Mouse (Mus musculus): ENCODE results near the gene Adipor2. TPM values are rescaled to one million over a fixed set of nuclear protein-coding genes. Genes with fewer than 3 reads are reported as not detected.

Gene Adipor2
- polyA plus RNA-seq, 1 experiment from 2014 or later, result 45.0 TPM

DNA sequence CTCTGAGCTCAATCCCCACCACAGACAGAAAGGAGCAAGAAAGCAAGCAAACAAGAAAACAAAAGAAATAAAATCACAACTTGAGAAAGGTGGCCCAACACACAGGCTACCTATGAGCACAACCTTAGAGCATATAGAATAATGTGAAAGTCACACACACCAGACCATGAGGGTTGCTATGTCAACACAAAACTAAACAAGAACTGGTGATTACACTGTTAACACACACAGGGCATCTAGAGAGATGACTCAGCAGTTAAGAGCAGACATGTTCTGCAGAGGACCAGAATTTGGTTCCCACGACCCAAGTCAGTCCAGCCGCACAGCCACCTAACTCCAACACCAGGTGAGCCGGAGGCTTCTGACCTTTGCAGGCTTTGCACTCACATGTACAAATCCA lies 14.5 kb downstream of the Adipor2 start:
- Histone ChIP-seq H3K4me2 (no peak overlapping the region), H3K4me3 (replicated peaks) (no peak overlapping the region), H3K4me1 (no peaks in the 10 kb centered on the region; the same call in 1 of the 2 replicates), H3K27me3 (no peaks in the 10 kb centered on the region), H3K27ac (no peak overlapping the region), H3K9me3 (replicated peaks) (no peaks in the 10 kb centered on the region), H3K9ac (no peak overlapping the region), H3K36me3 (no peaks in the 10 kb centered on the region)
- WGBS, result 89% methylated on average over 3 of the region's 3 CpGs
- ATAC-seq (replicated peaks; ENCODE audit: low FRiP score), result no peak

DNA sequence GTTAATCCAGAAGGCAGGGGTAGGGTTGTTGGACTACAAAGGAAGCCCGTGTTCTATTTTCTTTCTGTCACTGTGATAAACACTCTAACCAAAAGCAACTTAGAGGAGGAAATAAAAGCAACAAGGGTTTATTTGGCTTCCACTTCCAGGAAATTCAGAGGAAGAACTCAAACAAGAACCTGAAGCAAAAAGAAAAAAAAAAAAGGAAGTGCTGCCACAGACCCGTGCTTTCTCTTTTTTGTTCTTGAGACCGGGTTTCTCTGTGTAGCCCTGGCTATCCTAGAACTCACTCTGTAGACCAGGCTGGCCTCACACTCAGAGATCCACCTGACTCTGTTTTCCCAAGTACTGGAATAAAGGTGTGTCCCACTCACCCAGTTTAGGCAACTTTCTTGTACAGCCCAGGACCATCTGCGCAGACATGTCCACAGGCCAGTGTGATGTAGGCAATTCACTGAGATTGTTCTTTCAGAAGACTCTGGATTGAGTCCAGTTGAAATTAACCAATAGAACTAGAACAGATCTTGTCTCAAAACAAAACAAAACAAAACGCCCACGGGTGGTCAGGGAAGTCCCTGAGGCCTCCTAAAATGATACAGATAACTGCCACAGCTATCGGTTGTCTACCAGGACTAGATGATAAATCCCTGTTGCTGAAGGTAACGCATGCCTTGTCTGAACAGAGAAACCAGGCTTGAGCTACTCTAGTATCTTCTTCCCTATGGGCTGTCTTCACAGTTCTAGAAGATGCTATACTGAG lies 15.8 kb downstream of the Adipor2 start:
- no peaks in the 10 kb centered on the region for H3K9me3 ChIP-seq (replicated peaks)
- H3K36me3 ChIP-seq, result no peaks in the 10 kb centered on the region
- no peaks in the 10 kb centered on the region for H3K27me3 ChIP-seq
- H3K4me2 ChIP-seq, result no peak overlapping the region
- H3K27ac ChIP-seq, result no peak overlapping the region
- H3K4me1 ChIP-seq, result no peaks in the 10 kb centered on the region
- no peak overlapping the region for H3K9ac ChIP-seq
- ATAC-seq (replicated peaks; ENCODE audit: low FRiP score), result no peak
- 75% methylated on average over 8 of the region's 8 CpGs for WGBS
- H3K4me3 ChIP-seq (replicated peaks), result no peak overlapping the region

DNA sequence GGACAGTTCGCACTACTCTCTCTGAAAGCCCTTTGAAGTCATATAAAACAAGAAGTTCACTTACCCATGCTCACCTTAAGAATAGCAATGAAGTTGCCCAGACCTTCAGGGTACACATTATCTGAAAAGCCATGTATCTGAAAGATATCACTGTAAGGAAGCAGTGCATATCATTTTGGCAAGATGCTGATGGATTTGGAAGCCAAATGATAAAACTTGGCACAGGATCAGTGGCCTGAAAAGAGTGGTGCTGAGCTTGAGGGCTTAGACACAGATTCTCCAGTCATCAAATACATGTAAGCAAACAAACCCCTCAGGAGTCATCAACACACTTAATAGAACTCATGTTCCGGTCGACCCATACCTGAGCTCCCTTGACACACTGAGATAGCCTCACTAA lies 16.9 kb downstream of the Adipor2 start:
- Histone ChIP-seq H3K27ac (no peak overlapping the region), H3K36me3 (no peaks in the 10 kb centered on the region), H3K9me3 (replicated peaks) (no peaks in the 10 kb centered on the region), H3K4me2 (no peak overlapping the region), H3K4me1 (no peaks in the 10 kb centered on the region), H3K9ac (no peak overlapping the region), H3K27me3 (no peaks in the 10 kb centered on the region), H3K4me3 (replicated peaks) (no peak overlapping the region)
- WGBS, result 95% methylated on average over 3 of the region's 3 CpGs
- no peak for ATAC-seq (replicated peaks; ENCODE audit: low FRiP score)

DNA sequence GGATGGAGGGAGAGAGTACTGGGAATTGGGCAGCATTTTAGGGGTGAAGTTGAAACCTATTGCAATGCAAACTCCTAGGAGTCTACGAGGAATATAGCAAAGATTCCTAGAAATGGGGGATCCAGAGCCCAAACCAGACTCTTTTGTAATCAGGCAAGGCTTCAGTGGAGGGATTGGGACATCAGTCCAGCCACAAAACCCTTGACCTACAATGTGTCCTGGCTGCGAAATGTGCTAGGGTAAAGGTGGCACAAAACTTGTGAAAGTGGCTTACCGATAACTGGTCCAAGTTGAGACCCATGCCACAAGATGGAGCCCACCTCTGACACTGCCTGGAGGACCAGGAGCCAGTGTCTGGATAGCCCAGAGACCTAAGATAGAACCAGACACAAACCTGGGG lies 18.1 kb downstream of the Adipor2 start:
- no peak for ATAC-seq (replicated peaks; ENCODE audit: low FRiP score)
- no peaks in the 10 kb centered on the region for H3K4me1 ChIP-seq
- H3K4me2 ChIP-seq, result no peak overlapping the region

DNA sequence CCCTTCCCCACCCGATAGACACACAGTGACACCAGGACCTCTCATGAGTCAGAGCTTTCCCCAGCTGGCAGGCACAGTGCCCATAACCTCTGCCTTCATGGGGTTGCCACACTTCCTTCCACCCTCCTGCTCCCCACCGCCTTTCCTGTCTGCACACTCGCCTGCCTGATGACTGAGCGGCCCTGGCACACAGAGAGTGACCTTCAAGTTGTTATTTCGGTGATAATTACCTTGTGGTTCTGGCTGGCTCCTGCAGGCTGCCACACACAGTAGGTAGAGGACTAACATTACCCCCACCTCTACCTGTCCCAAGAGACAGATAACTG lies 21.2 kb downstream of the Adipor2 start:
- no peaks in the 10 kb centered on the region for H3K27me3 ChIP-seq
- no peak overlapping the region for H3K4me2 ChIP-seq
- 62% methylated on average over 5 of the region's 5 CpGs for WGBS
- H3K27ac ChIP-seq, result no peak overlapping the region
- no peaks in the 10 kb centered on the region for H3K36me3 ChIP-seq
- no peaks in the 10 kb centered on the region for H3K4me1 ChIP-seq
- ATAC-seq (replicated peaks; ENCODE audit: low FRiP score), result no peak
- no peak overlapping the region for H3K4me3 ChIP-seq (replicated peaks)
- H3K9me3 ChIP-seq (replicated peaks), result no peaks in the 10 kb centered on the region
- H3K9ac ChIP-seq, result no peak overlapping the region

More for the DNA sequence above, 18.1 kb downstream of the Adipor2 start:
- H3K36me3 ChIP-seq, result no peaks in the 10 kb centered on the region
- H3K4me3 ChIP-seq (replicated peaks), result no peak overlapping the region
- no peaks in the 10 kb centered on the region for H3K9me3 ChIP-seq (replicated peaks)
- H3K9ac ChIP-seq, result no peak overlapping the region
- no peaks in the 10 kb centered on the region for H3K27me3 ChIP-seq
- no peak overlapping the region for H3K27ac ChIP-seq
- 84% methylated on average over 3 of the region's 3 CpGs for WGBS

DNA sequence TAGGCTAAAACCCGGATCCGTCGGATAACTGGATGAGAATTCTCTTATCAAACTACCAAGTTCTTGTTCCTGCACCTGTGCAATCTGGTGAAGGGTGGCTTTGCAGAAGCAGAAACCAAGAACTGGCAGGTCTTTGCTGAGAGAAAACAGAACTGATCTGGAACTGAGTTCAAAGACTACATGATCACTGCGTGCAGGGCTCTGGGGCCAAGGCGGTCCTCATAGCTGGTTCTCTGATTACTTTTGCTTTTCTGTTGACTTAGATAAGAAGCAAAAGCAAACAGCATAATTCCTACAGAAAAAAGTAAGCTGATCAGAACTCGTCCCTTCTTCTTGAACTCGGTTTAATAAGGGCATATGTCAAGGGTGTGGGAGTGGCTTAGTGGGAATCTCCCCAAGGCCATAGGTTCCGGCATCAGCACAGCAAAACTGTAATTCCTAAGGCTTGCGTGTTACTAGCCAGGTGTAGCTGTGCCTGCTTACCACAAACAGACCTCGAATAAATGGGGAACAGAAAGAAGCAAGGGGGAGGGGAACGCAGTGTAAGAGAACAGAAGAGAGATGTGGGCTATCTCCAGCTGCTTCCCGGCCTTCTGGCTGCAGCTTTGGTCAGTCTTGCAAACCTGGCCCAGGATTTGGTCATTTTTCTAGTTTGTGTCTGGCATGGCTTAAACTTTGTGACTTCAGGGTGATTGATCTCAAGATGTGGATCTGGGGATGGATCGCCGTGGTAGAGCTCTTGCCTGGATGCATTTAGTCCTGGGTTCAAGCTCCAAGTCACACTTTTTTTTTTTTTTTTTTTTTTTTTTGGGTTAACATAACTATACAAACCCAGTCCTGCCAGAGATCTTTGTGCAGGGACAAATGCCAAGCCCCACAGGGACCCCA lies 21.8 kb downstream of the Adipor2 start:
- no peak overlapping the region for H3K27ac ChIP-seq
- no peak overlapping the region for H3K4me3 ChIP-seq (replicated peaks)
- H3K9me3 ChIP-seq (replicated peaks), result no peaks in the 10 kb centered on the region
- H3K9ac ChIP-seq, result no peak overlapping the region
- H3K4me1 ChIP-seq, result no peaks in the 10 kb centered on the region
- H3K4me2 ChIP-seq, result no peak overlapping the region
- no peaks in the 10 kb centered on the region for H3K27me3 ChIP-seq
- H3K36me3 ChIP-seq, result no peaks in the 10 kb centered on the region
- ATAC-seq (replicated peaks; ENCODE audit: low FRiP score), result no peak
- WGBS, result 82% methylated on average over 14 of the region's 14 CpGs

DNA sequence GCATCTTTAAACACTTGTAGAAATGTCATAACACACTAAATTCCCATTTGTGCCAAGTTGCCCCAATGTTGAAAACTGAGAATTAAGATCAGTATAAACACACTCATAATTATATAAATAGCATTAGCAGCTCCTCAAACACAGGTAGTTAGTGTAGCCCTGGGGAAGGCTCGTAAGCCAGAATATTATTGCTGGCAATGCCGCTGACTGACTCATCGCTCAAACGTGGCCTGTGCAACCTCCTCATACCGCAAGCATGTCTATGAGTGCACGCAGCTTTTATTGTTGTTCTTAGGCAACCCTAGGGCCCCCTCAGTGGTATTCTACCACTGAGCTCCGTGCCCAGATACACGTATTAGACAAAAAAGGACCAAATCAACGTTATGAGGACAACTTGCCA lies 24.7 kb downstream of the Adipor2 start:
- WGBS, result 81% methylated on average over 9 of the region's 9 CpGs

DNA sequence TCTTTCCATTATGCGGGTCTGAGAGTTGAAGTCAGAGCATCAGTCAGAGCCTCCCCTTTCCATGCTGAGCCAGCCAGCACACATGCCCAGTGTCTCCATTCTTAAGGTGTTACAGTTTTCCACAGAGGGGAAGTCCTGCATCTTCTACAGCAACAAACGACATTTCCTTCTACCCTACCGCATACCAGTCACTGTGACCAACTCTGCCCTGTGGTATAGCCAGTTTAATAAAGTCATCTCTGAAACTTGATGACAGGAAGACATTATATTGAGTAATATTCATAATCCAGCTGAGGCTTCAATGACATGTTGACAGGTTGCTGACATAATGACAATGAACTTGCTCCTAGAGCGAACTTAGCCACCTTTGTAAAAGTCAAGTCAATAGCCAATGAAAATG lies 26.8 kb downstream of the Adipor2 start:
- Histone ChIP-seq H3K27me3 (no peaks in the 10 kb centered on the region), H3K4me3 (replicated peaks) (no peak overlapping the region), H3K4me1 (peaks cover 23% of the 10 kb centered on the region), H3K27ac (no peak overlapping the region), H3K9ac (no peak overlapping the region), H3K4me2 (no peak overlapping the region), H3K36me3 (no peaks in the 10 kb centered on the region), H3K9me3 (replicated peaks) (no peaks in the 10 kb centered on the region)
- WGBS, result 94% methylated on average over 4 of the region's 4 CpGs
- ATAC-seq (replicated peaks; ENCODE audit: low FRiP score), result no peak

More for the DNA sequence above, 24.7 kb downstream of the Adipor2 start:
- Histone ChIP-seq H3K27ac (no peak overlapping the region), H3K9ac (no peak overlapping the region), H3K4me1 (peaks cover 9% of the 10 kb centered on the region; the same call in 1 of the 2 replicates), H3K4me3 (replicated peaks) (no peak overlapping the region), H3K9me3 (replicated peaks) (no peaks in the 10 kb centered on the region), H3K36me3 (no peaks in the 10 kb centered on the region), H3K4me2 (no peak overlapping the region), H3K27me3 (no peaks in the 10 kb centered on the region)
- no peak for ATAC-seq (replicated peaks; ENCODE audit: low FRiP score)

DNA sequence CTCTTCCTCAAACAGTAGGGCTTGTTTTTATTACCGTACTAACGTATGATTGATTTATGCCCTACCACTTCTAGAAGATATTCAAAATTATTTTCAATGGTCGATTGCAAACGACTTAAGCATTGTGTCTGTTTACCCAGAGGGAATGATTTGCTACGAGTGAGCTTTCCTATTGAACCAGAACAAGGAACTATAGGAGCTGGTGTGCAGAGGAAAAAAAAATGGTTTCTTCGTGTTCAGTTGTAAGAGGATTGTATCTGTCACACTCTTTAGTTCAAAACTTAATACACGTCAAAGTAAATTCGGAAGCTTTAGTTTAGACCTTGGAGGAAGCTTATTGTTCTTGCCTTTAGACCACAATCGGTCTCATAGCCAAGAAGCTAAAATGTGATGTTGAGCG lies 28.4 kb downstream of the Adipor2 start:
- 21% methylated on average over 10 of the region's 10 CpGs for WGBS
- Histone ChIP-seq H3K4me1 (peaks cover 23% of the 10 kb centered on the region), H3K9ac (peak overlapping the region; percentile 85), H3K36me3 (no peaks in the 10 kb centered on the region), H3K4me2 (peak overlapping the region; percentile 78), H3K9me3 (replicated peaks) (no peaks in the 10 kb centered on the region), H3K27me3 (no peaks in the 10 kb centered on the region), H3K27ac (peak overlapping the region; percentile 92), H3K4me3 (replicated peaks) (peak overlapping the region; percentile 88)
- peak; percentile 4; the same call in 1 of the 2 replicates for ATAC-seq (replicated peaks; ENCODE audit: low FRiP score)

DNA sequence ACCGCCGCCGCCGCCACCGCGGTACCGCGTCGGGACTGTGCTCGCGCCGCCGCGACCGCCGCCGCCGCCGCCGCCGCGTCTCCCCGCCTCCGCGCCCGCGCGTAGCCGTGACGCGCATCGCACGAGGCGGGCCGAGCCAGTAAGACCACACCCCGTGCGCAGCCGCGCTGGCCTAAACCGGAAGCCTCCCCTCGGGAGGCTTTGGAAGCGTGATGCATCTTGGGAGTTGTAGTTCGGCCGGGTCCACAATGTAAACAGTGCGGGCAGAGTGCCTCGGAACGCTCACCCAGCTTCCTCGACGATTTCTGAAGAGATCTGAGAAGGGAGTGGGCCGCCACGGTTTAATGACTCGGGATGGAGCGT lies 28.9 kb downstream of the Adipor2 start:
- WGBS, result under 1% methylated on average over 34 of the region's 53 CpGs
- no peaks in the 10 kb centered on the region for H3K9me3 ChIP-seq (replicated peaks)
- H3K36me3 ChIP-seq, result no peaks in the 10 kb centered on the region
- peak overlapping the region; percentile 85 for H3K9ac ChIP-seq
- peaks cover 23% of the 10 kb centered on the region for H3K4me1 ChIP-seq
- peak overlapping the region; percentile 92 for H3K27ac ChIP-seq
- H3K4me2 ChIP-seq, result peak overlapping the region; percentile 78
- peak; percentile 99 for ATAC-seq (replicated peaks; ENCODE audit: low FRiP score)
- H3K27me3 ChIP-seq, result no peaks in the 10 kb centered on the region
- H3K4me3 ChIP-seq (replicated peaks), result peak overlapping the region; percentile 88

DNA sequence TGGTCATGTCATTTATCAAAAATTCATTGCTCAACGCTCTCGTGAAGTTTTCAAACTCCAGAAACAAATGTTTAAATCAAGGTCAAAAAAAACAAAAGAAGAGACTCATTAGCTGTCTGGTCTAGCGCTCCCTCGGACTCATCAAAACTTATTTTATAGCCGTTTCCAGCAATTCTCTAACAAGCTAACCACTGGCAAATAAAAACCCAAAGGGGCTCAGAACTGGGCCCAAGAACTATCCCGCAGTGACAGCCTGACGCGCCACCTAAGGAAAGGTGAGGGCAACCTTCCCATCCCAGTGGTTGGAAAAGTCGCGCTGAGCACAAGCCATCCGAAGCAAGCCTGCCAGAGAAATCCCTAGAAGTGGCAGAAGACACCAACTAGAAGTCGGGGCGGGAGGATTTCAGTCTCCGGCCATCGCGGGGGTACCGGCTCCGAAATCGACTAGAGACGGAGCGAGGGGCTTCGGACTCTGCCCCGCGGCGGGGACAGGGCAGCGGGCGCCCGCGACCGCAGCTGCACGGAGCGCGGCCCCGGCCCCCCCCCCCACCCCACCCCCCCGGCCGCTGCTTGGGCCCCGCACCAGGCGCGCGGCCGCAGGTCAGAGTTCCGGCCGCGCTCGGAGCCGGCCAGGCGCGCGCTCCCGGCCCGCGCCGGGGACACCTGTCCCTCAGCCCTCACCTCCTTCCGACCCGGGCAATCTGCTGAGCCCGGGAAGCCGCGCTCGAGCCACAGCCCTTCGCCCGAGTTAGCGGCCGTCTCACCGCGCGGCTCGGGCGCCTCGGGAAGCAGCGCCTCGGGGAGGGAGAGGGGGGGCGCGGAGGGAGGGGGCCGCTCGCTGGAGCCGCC lies 29.5 kb downstream of the Adipor2 start:
- H3K4me1 ChIP-seq, result peaks cover 23% of the 10 kb centered on the region
- peak overlapping the region; percentile 85 for H3K9ac ChIP-seq
- H3K27ac ChIP-seq, result peak overlapping the region; percentile 92
- peak overlapping the region; percentile 78 for H3K4me2 ChIP-seq
- no peaks in the 10 kb centered on the region for H3K36me3 ChIP-seq
- peak overlapping the region; percentile 88 for H3K4me3 ChIP-seq (replicated peaks)
- H3K9me3 ChIP-seq (replicated peaks), result no peaks in the 10 kb centered on the region
- peak; percentile 92 for ATAC-seq (replicated peaks; ENCODE audit: low FRiP score)
- under 1% methylated on average over 54 of the region's 76 CpGs for WGBS
- H3K27me3 ChIP-seq, result no peaks in the 10 kb centered on the region

DNA sequence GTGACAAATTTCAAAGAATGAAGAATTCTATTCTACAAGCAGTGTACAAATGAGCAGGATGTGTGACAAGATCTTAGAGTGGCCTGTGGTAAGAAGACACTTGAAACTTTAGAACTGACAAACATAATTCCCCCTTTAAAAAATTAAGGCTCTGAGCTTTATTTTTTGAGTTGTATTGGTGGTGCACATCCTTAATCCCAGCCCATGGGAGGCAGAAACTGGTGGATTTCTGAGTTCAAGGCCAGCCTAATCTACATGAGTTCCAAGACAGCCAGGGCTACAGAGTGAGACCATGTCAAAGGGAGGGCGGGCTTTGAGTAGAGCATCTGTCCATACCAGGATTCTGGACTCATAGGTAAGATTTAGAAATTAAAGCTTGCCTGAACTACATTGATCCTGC lies 30.7 kb downstream of the Adipor2 start:
- WGBS, result 81% methylated on average over 1 of the region's 1 CpGs
- Histone ChIP-seq H3K9ac (no peak overlapping the region), H3K27ac (no peak overlapping the region), H3K4me2 (peak overlapping the region; percentile 78), H3K36me3 (no peaks in the 10 kb centered on the region), H3K4me1 (peaks cover 23% of the 10 kb centered on the region), H3K9me3 (replicated peaks) (no peaks in the 10 kb centered on the region), H3K4me3 (replicated peaks) (peak overlapping the region; percentile 88; the same call in 1 of the 2 replicates), H3K27me3 (no peaks in the 10 kb centered on the region)
- ATAC-seq (replicated peaks; ENCODE audit: low FRiP score), result no peak

Data from kidney, embryonic 15.5 days (tissue).